Mouse (Mus musculus) layer of hippocampus, postnatal 36 days (tissue): Measurements from ENCODE around the gene BC028528. TPM values are rescaled to one million over a fixed set of nuclear protein-coding genes. Genes with fewer than 3 reads are reported as not detected.
A peak's percentile ranks its signal among the peaks of the same experiment; 100 is the strongest.
"Not testable (repeated sequence)": the region's sequence is repeated elsewhere in the genome, so short reads cannot be mapped to it uniquely, and the experiment has no call there.

Source experiments
- DNase-seq, 2 experiments: peaks; one replicate each; pipeline ENCODE4 v3.0.0; 2022
- total RNA-seq, 2 experiments: library from RNA; stranded (reverse); gene quantifications; 2 replicates each; pipeline ENCODE4 v1.2.3; 2021

BC028528 gene
- 1 to 10 TPM; 2.5 to 3.6 TPM for total RNA-seq

DNA sequence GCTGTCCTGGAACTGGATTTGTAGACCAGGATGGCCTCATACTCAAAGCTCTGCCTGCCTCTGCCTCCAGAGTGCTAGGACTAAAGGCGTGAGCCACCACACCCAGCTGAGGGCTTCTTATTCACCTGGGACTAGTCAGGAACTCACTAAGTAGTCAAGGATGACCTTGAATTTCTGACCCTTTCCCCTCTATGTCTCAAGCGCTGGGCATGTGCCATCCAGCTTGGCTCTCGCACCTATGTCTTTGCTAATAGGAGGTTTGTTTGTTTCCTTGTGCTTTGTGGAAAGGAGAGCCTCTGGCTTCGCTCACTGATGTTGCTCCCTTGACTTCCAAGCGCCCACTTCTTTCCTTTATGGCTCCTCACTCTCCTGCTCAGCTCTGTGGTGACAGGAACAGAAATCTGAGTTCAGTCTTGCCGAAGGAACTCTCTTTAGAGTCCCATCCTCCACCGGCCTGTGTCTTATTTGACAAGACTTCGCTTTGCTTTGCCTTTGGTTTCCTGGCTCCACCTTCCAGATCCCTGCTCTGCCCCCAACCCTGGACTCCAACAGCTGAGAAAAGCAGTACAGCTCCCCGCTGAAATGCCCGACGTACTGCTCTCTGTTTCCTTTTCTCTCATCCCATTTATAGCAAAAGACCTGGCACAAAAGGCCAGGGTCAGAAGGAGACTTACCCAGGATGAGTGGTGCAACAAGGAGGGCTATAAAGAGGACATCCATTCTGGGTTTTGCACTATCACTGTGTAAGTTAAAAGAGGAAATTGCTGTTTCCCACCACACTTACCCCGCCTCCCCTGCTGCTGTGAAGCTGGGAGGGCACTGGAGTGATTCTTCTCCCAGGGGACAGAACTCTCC is at the start of gene BC028528:
Gene BC028528 (minus strand): TSS at position 795 of the 855 bp plus-strand sequence.
- no peak for DNase-seq

DNA sequence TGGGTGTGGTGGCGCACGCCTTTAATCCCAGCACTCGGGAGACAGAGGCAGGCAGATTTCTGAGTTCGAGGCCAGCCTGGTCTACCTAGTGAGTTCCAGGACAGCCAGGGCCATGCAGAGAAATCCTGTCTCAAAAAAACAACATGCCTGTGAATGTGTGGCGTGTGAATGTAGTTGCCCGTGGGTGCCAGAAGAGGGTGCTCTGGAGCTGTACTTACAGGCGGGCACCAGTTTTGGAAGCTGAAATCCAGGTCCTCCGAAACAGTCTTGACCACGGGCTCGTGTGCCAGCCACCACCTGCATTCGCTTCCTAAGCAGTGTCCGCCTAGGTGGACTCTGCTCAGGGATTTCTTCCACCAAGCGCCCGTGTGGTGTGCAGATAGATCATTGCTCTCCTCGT is 47.0 kb upstream of the BC028528 start:
- DNase-seq, result no peak

DNA sequence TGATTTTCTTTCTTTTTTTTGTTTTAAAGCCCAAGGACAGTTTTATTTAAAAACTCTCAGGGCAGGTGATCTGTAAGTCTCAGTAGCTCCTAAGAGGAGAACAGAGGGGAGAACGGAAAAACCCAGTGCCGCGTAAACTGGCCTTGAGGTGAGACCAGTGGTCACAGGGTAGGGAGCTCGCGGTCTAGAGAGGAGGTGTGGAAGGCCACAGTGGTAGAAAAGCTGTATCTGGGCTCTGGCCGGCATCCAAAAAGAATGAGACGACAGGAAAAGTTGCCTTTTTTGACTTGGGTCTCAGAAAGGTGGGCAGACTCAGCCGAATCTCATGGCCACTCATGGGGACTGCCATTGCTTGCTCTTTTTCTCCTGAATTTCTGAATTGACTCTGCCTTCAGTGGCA is 46.4 kb upstream of the BC028528 start:
- no peak for DNase-seq

DNA sequence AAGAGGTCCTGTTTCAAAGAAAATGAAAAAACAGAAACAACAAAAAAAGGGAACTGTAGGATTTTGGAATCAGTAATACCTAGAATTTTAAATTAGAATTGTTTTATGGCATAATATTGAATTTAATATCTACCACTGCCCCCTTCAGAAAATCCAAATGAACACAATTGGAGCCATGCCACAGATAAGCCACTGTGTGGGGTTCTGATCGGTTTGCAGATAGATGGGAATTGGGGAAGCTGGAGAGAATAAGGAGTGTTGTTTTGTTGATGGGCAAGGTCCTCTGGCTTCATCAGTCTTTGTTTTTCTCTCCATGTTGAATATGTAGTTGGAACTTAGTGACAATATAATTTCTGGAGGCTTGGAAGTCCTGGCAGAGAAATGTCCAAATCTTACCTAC is 42.6 kb upstream of the BC028528 start:
- no peak for DNase-seq

DNA sequence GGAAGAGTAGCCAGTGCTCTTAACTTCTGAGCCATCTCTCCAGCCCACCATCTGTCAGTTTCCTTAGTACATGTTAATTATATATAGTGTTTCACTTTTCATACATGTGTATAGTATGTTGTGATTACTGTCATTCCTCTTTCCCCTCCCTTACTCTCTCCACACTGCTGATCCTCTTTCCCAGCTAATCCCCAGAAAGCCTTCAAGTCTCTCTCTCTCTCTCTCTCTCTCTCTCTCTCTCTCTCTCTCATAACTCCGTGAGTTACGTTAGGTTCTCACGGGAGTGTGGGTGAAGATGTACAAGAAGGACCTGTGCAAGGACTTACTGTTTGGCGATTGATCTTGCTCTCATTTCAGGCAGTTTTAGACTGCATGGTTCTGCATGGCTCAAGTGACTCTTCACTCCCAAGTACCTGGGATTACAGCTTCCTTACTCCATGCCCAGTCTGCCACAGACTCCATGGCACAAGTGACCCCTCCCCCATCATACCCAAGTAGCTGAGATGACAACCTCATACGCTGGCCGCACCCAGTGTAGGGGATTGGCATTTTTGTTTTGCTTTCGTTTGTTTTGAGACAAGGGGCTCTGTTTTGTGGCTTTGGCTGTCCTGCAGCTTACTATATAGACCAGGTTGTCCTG is 41.4 kb upstream of the BC028528 start:
- DNase-seq, result no peak

DNA sequence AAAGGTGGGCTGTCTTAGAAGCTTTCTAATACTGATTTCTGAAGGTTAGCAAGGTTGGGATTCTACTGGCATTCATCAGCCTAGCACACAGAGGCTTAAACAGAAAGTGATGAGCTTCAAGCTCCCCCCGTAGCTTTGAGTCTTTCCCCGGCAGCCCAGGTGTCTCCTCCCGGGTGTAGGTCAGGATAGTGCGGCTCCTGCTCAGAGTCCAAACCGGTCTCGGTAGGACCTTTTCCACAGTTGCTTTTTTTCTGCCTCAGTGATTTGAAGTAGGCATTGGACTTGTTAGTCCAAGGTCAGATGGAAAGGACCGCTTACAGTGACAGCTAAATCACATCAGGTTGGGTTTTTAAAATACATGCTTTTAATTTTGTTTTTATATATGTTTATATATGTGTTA is 40.8 kb upstream of the BC028528 start:
- DNase-seq, result no peak

DNA sequence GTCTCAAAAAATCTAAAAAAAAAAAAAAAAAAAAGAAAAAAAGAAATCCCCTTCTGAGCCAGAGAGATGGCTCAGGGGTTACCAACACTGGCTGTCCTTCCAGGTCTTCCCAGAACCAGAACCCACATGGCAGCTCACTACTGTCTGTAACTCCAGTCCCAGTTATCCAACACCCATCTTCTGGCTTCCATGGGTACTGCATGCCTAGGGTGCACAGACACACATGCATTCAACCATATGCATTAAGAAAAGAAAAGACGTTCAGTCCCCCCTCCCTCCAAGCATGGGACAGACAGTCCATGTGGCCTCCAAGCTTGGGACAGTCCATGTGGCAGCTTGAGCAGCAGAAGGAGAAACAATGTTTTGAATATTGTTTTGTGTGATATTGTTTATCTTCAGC is 40.4 kb upstream of the BC028528 start:
- DNase-seq, result no peak

DNA sequence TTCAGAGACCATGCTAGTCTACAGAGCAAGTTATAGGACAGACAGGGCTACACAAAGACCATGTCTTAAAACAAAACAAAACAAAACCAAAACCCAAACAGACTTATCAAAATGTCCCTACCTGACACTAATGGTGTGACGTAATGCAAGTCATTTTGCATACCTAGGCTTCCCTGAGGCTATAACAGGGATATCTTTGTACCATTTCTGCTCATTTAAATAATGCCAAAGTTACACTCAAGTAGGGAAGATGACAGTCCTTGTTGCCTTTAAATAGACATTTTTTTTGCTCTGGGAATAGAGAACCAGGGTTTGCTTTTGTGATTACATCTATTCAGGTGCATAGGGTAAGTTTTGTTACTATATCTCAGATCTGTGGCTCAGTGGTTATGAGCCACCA is 39.7 kb upstream of the BC028528 start:
- no peak for DNase-seq

DNA sequence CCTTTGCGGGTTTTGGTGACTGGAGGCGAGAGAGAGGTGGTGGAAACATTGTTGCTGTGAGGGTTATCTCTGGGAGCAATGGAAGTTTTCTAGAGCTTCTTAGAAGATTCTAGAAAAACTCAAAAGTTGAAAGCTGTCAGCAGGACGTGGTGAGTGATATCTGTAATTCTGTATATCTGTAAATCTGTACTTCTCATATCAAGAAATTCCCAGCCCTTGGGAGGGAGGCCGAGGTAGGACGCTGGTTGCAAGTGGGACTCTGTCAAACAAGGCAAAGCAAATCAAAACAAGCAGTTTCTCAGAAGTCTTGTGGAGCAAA is 38.6 kb upstream of the BC028528 start:
- no peak for DNase-seq

DNA sequence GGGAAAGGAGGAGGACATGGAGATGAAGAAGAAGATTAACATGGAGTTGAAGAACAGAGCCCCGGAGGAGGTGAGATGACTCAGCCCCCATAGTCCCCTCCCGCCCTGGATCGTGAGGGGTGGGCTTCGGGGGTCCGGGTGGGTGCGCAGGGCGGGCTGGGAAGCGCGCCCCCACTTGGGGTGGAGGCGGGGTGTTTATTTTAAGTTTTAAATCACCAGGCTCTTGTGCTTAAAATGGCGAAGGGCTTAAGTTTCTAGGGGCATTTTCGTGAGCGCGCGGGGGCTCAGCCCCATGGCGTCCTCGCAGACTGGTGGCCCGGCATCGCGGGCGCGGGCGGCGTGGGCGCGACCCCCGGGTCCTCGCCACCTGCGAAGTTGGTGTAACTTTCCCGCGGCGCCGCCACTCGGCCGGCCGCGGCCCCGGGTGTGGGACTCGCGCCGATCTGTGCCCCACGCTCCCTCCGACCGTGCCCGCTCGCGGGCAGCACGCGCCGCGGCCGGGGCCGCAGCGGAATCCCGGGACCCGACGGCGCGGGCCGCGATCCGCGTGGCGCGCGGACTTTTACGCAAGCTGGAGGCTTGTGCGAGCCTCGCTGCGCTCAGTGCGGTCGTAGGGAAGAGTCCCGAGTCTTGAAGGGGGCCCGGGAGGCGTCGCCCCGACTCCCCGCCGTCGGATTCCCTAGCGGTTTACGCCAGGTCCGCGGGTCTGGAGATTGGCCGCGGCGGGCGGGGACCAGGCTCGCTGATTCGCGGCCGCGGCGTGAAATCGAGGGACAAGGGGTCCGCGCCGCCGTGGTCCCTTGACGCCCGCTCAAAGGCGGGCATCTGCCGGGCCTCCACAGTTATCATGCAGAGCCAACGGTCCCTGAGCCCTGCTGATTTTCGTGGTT is 38.0 kb upstream of the BC028528 start:
- peak; percentile 23 to 30 for DNase-seq

DNA sequence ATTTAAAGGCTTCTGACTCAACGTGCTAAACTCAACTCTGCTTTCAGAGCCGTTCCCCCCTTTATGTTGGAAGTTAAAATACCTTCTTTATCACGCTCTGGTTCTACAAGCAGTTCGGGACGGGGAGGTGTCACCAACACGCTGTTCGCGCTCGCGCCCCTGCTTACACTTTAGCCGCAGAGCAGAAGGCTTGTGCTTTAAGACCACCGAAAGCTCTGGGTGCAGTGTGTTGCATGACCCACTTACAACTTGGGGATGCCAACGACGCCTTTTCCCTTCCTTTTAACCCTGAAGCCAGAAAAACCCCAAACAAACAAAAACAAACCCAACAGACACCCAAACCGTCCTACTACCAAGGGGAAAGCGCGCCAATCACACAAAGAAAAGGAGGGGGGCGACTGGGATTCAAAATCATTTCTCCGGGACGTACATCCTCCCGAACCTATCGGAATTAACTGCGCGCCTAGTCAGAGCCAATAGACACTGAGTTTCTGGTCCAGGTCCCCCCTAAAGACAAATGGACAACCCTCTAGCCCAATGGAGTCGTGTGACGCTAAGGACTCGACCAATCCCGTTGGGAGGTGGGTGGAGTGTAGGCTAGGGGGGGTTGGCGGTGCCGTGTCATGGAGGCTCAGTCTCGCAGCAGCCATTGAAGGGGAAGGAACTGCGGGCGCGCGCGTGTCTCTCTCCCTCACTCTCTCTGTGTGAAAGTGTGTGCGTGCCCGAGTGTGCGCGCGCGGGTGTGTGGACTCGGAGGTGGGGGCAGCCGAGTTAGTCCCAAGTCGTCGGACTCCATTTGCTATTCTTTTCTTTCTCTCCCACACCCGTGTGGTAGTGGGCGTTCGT is 37.1 kb upstream of the BC028528 start, which contains the start of gene Anp32e:
Gene Anp32e (plus strand): TSS at position 589 of the 846 bp plus-strand sequence.
- peak; percentile 97 to 98 for DNase-seq

DNA sequence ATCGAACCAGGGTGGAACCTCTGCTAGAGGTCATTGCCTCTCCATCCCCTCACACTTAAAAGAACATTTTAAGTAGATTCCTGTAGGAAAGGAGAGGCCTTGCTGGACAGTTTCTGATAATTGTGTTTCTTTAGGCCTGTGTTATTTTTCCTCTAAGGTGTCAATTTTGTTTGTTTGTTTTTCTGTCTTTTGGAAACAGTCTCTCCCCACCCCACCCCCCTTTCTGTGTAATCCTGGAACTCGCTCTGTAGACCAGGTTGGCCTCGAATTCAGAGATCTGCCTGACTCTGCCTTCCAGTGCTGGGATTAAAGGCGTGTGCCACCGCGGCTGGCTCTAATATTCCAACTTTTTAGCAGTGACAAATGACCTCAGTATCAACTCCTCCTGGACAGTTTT is 36.5 kb upstream of the BC028528 start:
- no peak for DNase-seq

DNA sequence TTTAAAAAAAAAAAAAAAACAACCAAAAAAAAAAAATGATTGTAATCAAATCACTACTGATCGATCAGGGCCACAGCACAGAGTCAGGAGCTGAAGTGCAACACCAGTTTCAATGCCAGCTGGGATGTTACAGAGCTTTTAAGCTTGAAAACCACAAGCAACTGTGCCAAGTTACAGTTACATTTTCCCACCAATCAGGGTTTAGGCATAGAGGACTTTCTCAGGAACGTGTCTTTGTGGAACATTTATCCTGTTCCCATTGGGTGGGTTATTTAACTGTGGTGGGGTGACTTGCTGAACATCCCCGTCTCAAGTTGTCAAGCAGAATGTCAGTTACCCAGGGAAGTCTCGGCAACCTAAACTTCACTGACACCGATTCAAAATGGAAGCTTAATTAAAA is 33.3 kb upstream of the BC028528 start:
- DNase-seq, result no peak

DNA sequence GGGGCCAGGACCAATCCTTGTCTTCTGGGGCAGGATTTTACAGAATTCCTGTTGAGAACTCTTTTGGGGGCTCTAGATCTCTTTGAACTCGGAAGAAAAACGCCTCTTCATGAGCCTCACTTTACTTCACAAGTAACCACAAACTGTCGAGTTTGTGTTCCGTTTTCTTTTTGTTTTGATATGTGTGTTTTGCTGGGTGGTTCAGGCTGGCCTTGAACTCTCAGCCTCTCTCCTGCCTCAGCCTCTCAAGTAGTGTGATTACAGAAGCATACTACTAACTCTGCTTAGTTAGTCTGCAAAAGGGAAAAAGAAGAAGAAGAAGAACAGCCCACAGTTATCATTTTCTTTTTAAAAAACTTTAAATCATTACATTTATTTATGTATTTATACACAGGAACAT is 32.4 kb upstream of the BC028528 start:
- DNase-seq, result no peak

DNA sequence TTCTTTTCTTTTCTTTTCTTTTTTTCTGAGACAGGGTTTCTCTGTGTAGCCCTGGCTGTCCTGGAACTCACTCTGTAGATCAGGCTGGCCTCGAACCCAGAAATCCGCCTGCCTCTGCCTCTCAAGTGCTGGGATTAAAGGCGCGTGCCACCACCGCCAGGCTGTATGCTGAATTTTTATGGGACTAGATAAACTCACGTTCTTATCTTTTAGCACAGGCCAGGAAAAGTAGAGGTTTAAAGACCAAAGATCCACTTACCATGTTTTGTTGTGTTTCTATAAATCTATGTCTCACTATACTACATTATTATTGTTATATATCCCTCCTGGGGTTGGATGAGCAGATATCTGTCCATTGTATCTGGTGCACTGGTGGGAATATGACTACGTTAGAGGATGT is 31.6 kb upstream of the BC028528 start:
- not testable (repeated sequence) for DNase-seq

DNA sequence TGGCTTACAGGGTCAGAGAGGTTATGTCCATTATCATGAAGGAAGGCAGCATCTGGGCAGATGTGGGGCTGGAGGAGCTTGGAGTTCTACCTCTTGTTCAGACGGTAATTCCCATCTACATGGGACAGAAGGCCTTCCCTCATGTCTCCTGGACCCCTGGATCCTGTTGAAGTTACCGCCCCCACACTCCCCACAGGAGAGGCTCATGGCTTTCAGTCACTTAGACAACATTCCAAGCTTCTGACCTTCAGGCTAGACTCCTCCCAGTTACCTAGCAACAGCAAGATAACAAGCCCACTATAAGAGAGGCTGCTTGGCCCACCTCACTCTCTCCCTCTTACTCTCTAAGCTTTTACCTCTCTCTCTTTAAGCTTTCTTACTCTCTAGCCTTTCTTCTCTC is 28.7 kb upstream of the BC028528 start:
- not testable (repeated sequence) for DNase-seq

DNA sequence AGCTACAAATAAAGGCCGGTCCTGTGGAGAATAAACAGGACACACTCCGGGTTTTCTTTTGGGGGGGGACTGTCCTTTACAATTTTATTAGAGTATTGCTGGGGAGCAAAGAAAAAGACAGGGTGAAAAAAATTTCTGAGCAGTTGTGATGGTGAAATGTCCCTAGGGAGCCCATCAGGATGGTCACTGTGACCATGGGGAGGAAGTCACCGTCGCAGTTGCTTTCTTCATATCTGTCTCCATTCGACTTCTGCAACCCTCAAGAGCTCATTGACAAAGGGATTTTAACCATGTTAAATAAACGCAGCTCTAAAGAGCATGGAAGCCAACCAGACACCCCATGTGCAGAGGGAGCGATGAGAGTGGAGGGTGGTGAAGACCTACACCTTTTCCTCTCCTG is 25.0 kb upstream of the BC028528 start:
- DNase-seq, result no peak

DNA sequence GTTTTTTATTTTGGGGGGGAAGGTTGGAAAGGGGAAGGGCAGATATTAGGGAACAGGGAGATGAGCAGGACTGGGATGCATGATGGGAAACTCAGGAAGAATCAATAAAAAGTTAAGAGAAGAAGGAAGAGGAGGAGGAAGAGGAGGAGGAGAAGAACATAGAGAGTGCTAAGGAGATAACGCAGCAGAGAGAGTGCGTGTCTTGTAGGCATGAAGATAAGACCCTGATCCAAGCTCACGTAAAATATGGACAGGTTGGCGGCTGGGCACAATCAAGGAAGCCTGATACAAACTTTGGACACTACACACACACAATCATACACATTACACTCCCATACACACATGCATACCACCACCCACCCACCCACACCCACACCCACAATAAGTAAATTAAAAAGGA is 22.9 kb upstream of the BC028528 start:
- DNase-seq, result no peak

DNA sequence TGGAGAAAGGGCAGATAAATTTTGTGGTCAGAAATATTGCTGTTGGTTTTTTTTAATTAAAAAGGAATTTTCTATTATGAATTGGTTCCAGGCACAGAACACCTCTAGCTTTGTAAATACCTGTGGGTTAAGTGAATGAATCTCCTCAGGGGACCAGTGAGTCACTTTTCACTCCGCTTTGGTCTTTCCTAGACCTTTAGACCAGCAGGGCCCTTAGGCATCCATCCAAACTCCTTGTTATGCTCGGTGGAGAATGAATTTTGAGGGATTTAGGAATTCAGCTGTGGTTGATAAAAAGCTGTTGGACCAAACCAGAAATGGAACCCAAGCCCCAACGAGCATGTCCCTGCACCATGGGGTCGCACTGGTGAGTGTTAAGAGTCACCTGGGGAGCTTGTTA is 15.8 kb upstream of the BC028528 start:
- DNase-seq, result no peak

DNA sequence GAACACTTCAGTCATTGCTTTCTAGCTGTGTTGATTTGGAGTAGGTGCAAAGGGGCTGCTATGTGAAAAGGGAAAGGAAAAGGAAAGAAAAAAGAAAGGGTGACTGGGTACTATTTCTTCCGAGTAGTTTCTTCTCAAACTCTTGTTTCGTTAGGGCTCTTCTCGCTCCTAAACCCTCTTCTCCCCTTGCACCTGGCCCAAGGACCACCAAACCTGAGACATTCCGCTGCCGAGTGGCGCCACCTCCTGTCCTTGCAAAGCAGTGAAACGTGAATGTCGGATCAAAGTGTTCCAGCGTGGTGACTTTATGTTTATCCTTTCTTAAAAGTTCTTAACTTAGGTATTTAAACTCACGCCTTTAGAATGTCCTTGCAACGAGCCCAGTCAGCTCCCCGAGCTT is 15.1 kb upstream of the BC028528 start:
- DNase-seq, result no peak

DNA sequence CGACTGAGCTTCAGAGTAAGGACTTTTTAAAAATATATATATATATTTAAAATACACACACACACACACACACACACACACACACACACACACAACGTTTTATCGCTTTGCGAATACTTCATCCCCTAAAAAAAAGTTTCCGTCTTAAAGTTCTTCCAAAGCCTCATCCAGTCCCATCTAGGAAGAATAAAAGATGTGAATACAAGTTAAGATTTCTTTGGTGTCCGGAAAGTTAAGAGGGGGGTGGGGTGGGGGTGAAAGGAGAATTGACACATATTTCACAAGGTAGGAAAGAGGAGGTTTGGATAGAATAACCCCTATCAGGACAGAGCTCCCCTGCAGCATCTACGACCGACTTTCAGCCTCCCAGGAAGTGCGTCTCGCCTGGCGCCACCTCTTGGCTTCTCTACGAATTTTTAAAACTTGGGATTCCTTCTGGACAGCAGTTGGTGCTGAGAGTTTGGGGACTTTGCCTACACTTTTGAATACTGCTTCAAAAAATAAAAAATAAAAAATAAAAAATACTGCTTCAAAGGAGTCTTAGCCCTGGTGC is 14.2 kb upstream of the BC028528 start:
- DNase-seq, result no peak
